Mouse (Mus musculus) layer of hippocampus, postnatal 36 days (tissue): ENCODE results near the gene Thada. TPM values are rescaled to one million over a fixed set of nuclear protein-coding genes. Genes with fewer than 3 reads are reported as not detected.
"Not testable (repeated sequence)": the region's sequence is repeated elsewhere in the genome, so short reads cannot be mapped to it uniquely, and the experiment has no call there.

ENCODE experiments used
- DNase-seq, 2 experiments: peaks; one replicate each; pipeline ENCODE4 v3.0.0; 2022
- total RNA-seq, 2 experiments: library from RNA; stranded (reverse); gene quantifications; 2 replicates each; pipeline ENCODE4 v1.2.3; 2021

Thada gene
- total RNA-seq, 2 experiments from 2014 or later = 14.7 to 17.3 TPM

- DNase-seq = no peak
These were observed 250.6 kb downstream of the Thada start for GRCm38 (mm10) chr17:84215264-84215960.

GRCm38 (mm10) chr17:84213464-84213863, 252.5 kb downstream of the Thada start:
- no peak for DNase-seq

DNA sequence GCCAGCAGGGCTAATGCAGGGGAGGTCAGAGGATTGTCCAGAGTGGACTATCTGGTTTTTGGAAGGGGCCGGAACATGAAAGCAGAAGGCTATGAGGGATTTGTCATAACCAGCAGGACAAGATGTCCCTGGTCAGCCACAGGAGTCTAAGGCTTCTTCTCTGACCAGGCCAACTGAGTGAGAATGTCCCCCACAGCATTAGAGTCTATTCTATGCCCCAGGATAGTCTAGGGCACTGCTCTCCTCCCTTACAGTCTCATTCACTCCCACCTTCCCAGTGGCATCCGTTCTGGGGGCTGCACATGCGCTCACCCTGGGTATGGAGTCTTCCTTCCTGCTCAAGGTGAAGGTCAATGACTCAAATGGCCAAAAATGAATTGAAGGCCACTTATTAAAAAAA, 258.4 kb downstream of the Thada start:
- no peak for DNase-seq

DNA sequence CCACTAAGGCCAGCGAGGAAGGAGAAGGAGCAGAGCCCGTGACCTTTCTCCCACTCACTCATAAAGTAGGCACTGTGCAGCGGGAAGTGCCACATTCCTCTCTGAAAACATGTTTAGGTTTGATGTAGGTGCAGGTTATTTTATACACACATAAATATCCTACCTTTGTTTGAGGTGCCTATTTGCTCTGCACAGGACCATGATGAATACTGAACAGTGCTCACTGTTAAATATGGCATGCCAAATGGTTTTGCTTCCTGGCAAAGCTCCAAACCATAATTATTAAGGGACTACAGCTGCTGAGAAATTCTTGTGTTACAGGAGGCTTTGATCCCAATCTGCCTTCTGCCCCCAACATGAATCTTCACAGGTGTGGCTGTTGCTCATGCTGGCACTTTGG, 259.8 kb downstream of the Thada start:
- no peak for DNase-seq

DNA sequence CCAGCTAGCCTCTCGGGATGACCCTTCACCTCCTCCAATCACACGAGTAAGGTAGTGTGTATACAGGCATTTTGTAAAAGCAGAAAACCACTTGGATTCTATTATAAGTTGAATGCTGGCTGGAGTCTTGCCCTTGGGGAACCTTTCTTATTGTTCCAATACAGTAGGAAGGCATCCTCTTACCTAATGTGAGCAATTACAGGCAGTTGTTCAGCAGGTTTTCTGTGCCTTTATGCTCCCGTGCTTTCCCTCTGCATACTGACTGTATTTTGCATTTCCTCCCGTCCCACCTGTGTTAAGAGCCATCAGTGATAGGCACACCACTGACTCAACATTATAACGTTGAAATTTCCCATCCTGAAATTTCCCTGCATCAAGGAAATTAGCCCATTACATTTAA, 261.0 kb downstream of the Thada start:
- no peak for DNase-seq

- no peak for DNase-seq
These were observed 262.7 kb downstream of the Thada start for GRCm38 (mm10) chr17:84203340-84203739.

GRCm38 (mm10) chr17:84201183-84201582, 264.8 kb downstream of the Thada start:
- no peak for DNase-seq

GRCm38 (mm10) chr17:84197912-84198344, 268.1 kb downstream of the Thada start:
- DNase-seq = no peak

GRCm38 (mm10) chr17:84196329-84196728, 269.7 kb downstream of the Thada start:
- DNase-seq = no peak

DNA sequence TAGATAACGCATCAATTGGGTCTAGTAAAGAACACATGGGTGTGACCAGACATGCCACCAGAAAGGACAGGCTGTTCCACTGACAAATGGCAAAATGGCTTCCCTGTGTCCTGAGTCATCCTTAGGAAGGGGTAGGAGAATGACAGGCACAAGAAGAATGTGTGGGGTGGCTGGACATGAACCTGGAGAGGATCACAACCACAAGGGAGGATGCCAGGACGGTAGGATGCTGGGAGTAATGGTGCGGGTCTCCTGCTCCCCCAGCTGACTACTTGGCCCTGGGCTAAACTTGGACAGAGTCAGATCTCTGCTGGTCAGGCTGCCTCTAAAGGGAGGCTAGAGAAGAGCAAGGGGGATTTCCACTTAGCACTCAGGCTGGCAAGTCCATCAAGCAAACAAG, 270.2 kb downstream of the Thada start:
- DNase-seq = no peak

- no peak for DNase-seq
These were observed 271.0 kb downstream of the Thada start for GRCm38 (mm10) chr17:84195003-84195395.

GRCm38 (mm10) chr17:84194282-84195002, 271.6 kb downstream of the Thada start:
- DNase-seq = no peak

DNA sequence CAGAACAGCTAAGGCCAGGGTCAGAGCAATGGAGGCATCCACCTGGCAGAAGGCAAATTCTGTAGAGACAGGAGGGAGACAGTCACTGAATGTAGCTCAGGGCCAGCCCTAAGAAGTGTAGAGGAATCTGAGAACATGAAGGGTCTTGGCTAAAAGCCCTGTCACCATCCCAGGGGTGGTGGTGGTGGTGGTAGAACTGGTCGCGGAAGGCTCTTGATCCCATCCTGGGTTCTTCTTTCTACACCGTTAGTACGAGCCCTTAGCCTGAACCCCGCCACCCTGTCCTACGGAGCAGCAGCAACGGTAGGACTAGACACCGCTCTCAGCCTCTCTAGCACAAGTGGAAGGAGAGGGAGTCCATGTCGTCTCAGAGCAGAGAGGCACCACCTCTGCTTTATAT, 272.6 kb downstream of the Thada start:
- DNase-seq = no peak

DNA sequence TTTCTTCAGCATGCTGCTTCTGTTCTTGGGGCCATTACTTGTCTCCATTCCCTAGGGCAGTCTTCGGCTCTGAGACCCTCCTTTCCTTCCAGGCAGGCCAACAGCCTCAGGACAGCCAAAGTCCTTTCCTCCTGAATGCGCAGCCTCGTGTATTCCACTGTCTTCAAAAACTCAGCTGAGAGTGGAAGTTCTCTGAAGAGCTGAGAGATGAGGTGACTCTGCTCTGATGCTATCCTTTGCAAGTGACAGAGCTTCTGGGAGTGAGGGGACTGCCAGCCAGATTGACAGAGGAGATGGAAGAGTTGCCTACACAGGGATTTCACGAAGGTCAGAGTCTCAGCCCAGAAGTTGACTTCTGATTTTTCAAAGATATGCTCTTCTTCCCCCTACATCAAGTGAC, 274.1 kb downstream of the Thada start:
- no peak for DNase-seq

DNA sequence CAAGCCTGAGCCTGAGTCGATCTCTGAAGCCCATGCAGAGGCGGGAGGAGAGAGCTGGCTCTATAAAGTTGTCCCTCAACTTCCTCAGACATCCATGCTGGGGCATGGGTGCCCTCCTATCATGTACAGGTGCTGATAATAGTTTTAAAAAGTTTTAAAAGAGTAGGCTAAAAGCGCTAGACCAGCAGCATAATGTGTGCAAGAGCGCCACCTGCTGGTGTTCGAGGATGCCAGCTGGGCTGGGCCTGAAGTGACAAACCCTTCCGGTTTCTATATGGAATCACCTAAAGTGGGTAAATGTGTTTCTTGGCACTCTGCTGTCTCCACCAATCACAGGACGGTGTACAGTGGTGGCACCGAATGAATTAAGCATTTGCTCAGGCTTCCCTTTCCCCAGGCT, 275.1 kb downstream of the Thada start:
- peak; percentile 68 to 76 for DNase-seq

DNA sequence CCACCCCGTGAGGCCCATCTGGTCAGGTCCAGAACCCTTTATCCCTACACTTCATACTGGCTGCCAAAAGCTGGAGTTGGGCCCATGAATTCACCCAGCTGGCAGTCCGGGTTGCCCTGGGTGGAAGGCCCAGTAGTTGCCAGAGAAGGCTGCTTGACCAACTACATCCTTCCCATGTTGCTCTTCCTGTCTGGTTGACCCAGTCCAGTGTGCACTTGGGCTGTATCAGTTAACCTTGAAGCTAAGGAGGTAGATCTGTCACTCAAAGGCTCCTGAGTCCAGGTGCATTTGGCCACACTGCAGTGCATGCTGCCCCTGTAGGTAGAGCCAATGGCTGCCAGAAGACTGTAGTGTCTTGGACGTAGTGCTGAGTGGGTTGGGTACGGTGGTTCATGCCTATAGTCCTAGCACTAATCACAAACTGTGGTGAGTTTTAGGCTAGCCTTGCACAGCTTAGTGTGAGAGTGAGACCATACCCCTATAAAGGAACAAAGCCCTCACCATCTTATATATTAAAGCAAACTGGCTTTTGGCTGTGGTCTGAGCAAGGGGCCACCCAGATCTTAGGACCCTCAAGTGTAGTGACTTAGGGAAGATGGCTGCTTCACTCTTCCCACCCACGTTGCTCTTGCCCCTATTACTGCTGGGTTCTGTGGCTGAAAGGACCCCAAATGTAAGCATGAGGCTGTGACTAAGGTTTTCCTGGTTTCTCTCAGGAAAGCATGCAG, 276.7 kb downstream of the Thada start:
- DNase-seq = no peak

GRCm38 (mm10) chr17:84188374-84188961, 277.5 kb downstream of the Thada start:
- DNase-seq = peak; percentile 79 to 82

GRCm38 (mm10) chr17:84187727-84188373, 278.2 kb downstream of the Thada start, which contains the start of gene Zfp36l2:
TSS of gene Zfp36l2 (minus strand) at chr17:84187947.
- peak; percentile 84 to 87 for DNase-seq

GRCm38 (mm10) chr17:84187264-84187663, 278.7 kb downstream of the Thada start:
- DNase-seq = not testable (repeated sequence)

- peak in 1 of 2 experiments; percentile 31 for DNase-seq
These were observed 279.4 kb downstream of the Thada start for GRCm38 (mm10) chr17:84186451-84187202.
